Mouse (Mus musculus): ENCODE results near the gene Fbxw17.
"Not testable (repeated sequence)": the region's sequence is repeated elsewhere in the genome, so short reads cannot be mapped to it uniquely, and the experiment has no call there.

DNA sequence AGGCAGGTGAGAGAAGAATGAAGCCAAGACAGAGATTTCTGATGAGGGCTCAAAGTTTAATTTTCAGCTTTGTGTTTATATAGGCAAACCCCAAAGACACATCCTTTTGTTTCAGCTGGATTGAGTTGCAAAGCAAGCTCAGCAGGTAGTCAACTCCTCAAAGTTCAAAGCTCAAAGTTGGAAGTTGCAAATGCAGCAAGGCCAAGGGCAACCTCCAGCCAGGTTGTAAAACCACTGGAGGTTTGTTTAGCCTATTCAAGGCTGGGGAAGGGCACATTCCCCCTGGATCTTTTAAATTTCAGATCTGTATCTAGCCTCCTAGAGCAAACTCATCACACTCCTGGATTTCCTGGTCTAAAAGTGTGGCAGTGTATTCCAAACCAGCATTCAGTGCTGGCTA, 28.5 kb upstream of the Fbxw17 start:
- not testable (repeated sequence) for TF ChIP-seq USF1 (IDR thresholded peaks at IDR 0.05; ENCODE audit: low read depth); POLR2A (IDR thresholded peaks at IDR 0.05; ENCODE audit: insufficient read length, low read depth); MAX (IDR thresholded peaks at IDR 0.05; ENCODE audit: low read depth); MYOD1 (IDR thresholded peaks at IDR 0.05; ENCODE audit: control insufficient read depth in 1 of 3, insufficient read length in 2 of 3, low read depth in 2 of 3); TCF3 (IDR thresholded peaks at IDR 0.05; ENCODE audit: insufficient read length, low read depth); TCF12 (IDR thresholded peaks at IDR 0.05; ENCODE audit: insufficient read depth, poor library complexity, severe bottlenecking); REST (IDR thresholded peaks at IDR 0.05; ENCODE audit: insufficient read depth, insufficient read length)

Measured in myocyte (in vitro differentiated cells).